Mouse (Mus musculus) megakaryocyte, adult 5-6 weeks (primary cell): Measurements from ENCODE around the gene Rnaseh2b. TPM values are rescaled to one million over a fixed set of nuclear protein-coding genes. Genes with fewer than 3 reads are reported as not detected.

Experiments
- total RNA-seq, 2 experiments: library from RNA; stranded (forward) in 1 of 2; stranded (reverse) in 1 of 2; fragments of 153-499, 151-499 nt in 1 of 2; fragments of 221-1000, 200-1000 nt in 1 of 2; gene quantifications; 2 replicates each; pipeline versions ENCODE4 v1.2.3 to v1.2.4; 2015 to 2017

The Rnaseh2b gene
- total RNA-seq, 2 experiments from 2014 or later, result 60.5 to 106 TPM

Other genes starting within 250 kb of the Rnaseh2b start
- 0.25 TPM in 1 of 2 replicates, not detected in the other for gene Dleu7, start 458 bp downstream of the Rnaseh2b start, total RNA-seq (2015)
- gene Dleu7, start 458 bp downstream of the Rnaseh2b start, total RNA-seq (2017), result not detected in 2 replicates
- not detected in 2 replicates for gene Gucy1b2, start 163.7 kb downstream of the Rnaseh2b start, total RNA-seq (2015)
- not detected in 2 replicates for gene Gucy1b2, start 163.7 kb downstream of the Rnaseh2b start, total RNA-seq (2017)